Mouse (Mus musculus) lung, postnatal 10 days (tissue): ENCODE data around the gene Pard3.
A peak's percentile ranks its signal among the peaks of the same experiment; 100 is the strongest.

Experiments used
- DNase-seq: peaks from one replicate; pipeline ENCODE4 v3.0.0; 2021

Gene Pard3

GRCm38 (mm10) chr8:127063551-127064360 is at the start of gene Pard3:
Pard3 (plus strand) TSS chr8:127063893.
- DNase-seq = peak; percentile 87

DNA sequence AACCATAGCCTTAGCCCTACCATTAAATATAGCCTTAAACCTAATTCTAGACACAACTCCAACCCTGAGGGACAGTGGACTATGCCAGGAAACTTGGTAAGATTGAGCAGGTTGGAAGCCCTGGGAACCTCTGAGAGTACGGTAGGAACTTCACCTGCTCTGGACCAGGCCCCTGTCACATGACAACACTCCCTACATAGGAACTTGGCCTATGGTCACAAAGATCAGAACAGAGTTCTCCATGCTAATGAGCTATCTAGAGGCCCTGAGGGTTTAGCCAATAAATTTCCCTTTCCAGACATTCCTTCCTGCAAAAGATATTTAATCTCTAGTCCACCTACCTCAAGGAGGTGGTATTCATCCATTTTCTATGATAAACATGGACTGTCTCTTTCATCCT is 41.9 kb upstream of the Pard3 start:
- DNase-seq = no peak

GRCm38 (mm10) chr8:127025256-127025717 is 38.4 kb upstream of the Pard3 start:
- DNase-seq = no peak

GRCm38 (mm10) chr8:127025775-127026174 is 37.9 kb upstream of the Pard3 start:
- no peak for DNase-seq

DNA sequence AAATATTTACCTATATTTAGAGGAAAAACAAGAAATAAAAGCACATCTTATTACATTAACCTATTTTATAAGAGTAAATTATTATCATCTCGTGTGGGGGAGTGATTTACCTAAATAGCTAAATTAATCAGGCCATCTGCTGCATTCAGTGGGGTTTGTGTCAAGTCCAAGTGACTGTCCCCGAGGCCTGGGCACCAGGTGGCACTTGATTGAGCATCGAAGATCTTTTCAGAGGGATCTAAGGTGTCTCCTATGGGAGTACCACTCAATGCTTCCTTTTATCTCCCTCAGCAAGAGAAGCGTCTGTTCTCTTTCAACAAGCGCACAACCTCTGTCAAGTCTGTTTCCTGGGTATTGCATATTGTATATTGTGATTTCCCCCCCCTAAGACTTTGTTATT is 32.2 kb upstream of the Pard3 start:
- no peak for DNase-seq

DNA sequence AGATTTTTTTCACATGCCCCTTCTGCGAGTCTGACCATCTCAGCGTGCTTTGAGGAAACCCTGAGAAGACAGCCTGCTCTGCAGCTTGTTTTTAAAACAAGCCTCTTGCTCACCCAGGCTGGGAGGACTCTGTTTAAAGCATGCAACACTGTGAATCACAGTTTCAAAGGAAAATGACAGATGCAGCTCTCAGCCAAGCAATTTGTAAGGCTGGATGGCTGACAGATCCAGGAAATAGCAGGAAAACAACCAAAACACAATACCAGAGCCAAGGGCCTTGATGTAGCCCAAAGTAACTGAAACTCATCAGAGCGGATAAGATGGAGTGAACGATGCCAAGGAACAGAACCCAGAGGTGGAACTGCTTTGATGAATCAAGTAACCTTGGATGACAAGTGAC is 24.8 kb upstream of the Pard3 start:
- DNase-seq = peak; percentile 46

GRCm38 (mm10) chr8:127049996-127050395 is 13.7 kb upstream of the Pard3 start:
- DNase-seq = no peak

DNA sequence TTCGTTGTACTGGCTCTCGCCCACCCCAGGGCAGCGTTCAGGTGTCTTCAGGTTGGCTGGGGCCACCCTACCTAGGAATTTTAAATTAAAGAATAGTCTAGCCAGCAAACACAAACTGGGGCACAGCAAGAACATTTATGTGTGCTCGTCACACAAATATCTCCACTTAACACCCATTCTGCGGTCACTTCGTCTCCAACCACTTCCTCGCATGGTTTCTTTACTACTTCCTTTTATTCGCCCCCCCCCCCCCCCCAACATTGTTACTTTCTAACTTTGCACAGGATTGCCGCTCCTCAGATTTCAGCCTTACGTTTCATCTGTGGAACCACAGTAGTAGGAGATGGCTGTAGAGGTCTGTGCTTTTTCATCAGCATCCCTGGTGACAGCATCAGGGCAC is 11.6 kb upstream of the Pard3 start:
- DNase-seq = no peak

GRCm38 (mm10) chr8:127055081-127055480 is 8.6 kb upstream of the Pard3 start:
- no peak for DNase-seq

DNA sequence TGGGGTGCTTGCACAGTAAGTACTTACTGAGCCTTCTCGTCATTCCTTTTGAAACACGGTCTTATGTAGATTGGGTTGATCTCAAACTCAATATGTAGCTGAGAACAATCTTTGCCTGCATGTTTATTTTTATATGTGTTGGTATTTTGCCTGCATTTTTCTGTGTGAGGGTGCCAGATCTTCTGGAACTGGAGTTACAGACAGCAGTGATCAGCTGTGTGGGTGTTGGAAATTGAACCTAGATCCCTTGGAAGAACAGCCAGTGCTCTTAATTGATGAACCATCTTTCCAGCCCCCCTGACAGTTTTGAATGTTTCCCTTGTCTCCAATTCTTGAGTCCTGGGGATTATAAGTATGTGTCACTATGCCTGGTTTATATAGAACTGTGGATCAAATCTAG is 4.9 kb upstream of the Pard3 start:
- no peak for DNase-seq

DNA sequence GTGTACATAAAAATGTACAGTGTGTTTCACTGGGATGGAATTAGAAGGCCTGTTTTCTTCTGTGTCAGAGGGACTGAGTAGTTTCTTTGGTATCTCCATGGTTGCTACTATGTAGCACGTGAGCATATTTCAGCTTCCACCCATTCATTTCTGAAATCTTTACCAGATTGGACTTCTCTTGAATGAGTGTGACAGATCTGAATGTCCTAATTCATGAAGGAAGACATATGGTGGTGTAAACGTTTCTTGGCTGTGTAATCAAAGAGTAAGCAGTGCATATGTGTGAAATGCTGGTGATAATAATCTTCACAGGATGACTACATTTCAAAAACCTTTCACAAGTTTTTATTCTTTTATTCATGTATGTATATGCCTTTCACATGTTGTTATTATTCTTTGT is 3.9 kb upstream of the Pard3 start:
- DNase-seq = no peak

DNA sequence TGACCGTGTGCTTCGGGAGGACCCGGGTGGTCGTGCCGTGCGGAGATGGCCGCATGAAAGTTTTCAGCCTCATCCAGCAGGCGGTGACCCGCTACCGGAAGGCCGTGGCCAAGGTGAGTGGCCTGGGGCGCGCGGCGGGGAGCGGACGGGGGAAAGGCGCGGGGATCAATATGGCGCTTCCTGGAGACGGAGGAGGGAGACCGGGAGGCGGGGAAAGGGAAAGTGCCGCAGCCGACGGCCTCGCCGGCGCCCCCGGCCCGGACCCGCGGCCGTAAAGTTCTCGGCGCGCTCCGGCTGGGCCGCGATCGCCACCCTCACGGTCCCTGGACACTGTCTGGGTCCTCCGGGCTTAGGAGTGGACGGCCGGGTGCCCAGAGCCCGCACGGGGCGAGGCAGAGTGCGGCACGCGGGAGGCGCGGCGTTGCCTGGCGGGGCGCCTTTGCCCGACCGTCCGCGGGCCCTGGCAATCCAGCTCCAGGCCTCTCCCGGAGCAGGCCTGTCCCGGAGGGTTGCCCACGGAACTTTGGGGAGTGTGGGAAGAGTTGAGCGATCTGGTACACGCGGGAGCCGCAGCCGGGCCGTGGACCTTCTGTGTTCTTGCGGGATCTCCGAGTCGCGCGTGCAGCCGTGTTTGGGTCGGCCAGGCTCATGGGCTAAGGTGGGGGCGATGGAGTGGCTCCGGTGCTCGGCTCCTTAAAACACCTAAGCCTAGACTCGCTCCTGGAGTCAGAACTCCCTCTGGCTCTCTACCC is 844 bp downstream of the Pard3 start:
- DNase-seq = peak; percentile 64

- no peak for DNase-seq
Measured at GRCm38 (mm10) chr8:127065113-127065473, 1.4 kb downstream of the Pard3 start.

- no peak for DNase-seq
Measured at GRCm38 (mm10) chr8:127065791-127066190, 2.1 kb downstream of the Pard3 start.

GRCm38 (mm10) chr8:127066501-127066900 is 2.8 kb downstream of the Pard3 start:
- DNase-seq = no peak

GRCm38 (mm10) chr8:127068719-127069118 is 5.0 kb downstream of the Pard3 start:
- no peak for DNase-seq

- peak; percentile 55 for DNase-seq
Measured at GRCm38 (mm10) chr8:127070225-127070624, 6.5 kb downstream of the Pard3 start.

DNA sequence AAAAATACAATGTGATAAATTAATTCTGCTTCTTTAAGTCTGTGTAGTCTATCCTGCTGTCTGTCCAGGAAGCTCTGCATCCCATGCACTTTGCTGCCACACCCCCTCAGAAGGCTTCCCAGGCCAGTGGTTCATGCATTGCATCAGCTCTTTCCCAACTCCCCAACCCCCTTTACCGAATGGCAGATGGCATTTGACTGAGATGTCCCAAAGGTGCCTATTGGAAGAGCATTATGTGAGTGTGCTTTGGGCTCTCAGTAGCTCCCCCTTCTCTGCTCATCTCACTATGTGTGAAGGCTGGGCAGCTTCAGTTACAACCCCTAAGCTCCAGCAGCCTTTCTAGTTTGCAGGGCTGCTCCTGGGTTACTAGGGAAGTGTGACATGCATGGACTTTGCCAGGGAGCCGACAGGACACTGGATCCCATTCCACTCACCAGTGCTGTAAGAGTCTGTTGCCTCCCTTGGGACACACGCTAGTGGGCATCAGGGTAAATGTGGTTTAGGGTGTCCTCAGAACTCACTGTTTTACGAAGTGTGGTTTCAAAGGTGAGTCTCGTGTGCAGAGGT is 9.4 kb downstream of the Pard3 start:
- peak; percentile 23 for DNase-seq

- peak; percentile 51 for DNase-seq
Measured at GRCm38 (mm10) chr8:127076511-127076910, 12.8 kb downstream of the Pard3 start.

DNA sequence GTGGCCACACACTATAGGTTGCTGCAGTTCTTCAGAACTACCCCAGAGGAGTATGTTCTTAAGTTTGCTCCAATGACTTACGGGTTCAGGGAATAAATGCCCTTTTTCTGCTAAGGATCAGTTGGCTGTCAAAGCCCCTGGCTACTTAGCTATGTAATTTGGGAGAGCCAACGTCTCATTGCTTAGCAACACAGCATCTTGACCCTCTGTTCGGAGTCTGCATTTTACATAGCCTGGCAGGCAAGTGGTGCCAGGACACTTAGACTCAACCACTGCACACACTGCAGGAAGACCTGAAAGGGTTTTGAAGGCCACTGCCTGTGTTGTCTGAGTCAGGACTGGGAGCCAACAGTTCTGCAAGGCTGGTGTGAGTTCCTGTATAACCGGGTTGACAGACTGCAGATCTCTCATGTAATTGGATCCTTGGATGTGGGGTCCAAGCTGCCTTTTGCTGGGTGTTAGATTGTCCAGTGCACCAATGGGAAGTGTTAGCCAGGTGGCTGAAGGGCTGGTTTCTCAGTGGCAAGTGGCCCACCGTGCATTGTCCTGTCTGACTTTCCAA is 15.6 kb downstream of the Pard3 start:
- no peak for DNase-seq

GRCm38 (mm10) chr8:127081297-127081696 is 17.6 kb downstream of the Pard3 start:
- DNase-seq = no peak

DNA sequence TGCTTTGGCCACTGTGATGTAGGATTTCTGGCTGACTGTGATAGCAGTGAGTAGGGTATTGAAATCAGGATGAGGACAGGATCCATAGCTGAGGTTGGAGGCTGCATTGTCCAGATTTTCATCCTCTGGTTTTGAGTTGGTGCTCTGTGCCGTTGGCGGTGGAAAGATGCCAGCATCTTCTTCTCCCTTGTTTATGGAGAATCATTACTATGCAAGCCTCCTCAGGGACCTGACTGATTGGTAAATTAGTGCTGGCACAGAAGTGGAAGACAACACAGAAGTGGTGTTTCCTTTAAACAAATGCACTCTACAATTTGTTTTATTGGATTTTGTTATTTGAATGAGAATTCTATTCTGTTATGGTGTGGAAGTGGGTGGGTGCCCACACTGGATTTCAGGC is 18.8 kb downstream of the Pard3 start:
- DNase-seq = no peak

DNA sequence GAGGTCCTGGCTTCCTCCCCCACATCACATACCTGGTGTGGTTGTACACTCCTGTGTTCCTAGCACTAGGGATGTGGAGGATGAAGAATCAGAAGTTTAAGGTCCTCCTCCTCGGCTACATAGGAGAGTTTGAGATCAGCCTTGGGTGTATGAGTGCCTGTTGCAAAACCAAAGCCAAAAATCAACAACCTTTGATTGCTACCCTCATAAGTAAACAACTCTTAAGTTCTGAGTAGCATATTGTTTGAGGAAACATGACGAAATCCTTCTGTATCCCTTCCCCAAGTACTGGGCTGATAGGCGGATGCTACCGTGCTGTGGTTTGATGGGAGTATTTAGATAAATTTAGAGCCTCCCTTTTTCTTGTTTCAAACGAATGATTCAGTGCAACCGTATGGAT is 20.9 kb downstream of the Pard3 start:
- no peak for DNase-seq

DNA sequence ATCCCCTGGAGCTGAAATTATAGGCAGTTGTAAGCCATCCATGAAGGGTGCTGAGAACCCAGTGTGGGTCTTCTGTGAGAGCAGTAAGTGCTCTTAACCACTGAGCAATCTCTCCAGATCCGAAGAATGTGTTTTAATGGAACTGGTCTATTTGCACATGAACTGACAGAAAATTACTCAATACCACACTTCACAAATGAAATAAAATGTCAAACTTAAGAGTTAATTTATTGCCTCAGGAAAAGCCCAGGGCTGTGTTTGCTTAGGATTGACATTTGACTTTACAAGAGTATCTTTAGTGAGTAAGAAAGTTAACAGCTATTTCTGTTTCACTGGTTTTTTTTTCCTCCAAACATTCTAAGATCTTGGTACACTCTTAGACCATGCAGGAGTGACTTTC is 23.7 kb downstream of the Pard3 start:
- no peak for DNase-seq
